Mouse (Mus musculus): ENCODE measurements around the gene Lypla2. TPM values are rescaled to one million over a fixed set of nuclear protein-coding genes. Genes with fewer than 3 reads are reported as not detected.

Lypla2 gene
- polyA plus RNA-seq, 1 experiment from 2014 or later, result 210 TPM

DNA sequence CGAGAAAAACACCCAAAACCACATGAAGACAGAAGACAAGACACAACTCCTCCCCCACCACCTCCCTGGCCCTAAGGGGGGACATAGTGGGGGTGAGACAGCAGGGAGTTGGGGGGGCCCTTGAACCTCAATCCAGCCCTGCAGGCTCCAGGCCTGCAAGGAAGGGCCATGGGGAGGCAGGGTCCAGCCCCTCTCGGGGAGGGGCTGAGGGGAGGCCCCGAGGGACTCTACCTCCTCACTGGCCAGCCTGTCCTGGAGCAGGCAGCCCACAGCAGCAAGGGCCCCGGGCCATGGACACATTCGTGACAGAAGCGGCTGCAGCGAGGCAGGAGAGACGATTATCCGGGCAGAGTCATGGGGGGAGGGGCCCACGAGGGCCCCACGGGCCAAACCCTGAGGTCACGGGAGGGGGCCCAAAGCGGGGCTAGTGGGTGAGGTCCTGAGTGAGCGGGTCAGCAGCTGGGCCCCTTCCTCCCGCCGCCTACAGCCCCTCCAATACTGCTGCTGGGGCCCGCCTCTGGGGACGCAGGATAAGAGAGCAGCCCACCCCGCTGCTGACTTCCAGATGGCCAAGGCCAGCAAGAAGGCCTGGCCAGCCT is 4.1 kb downstream of the Lypla2 start:
- Histone ChIP-seq H3K36me3 (ENCODE audit: control insufficient read depth, insufficient read depth, low read length) (peaks cover 31% of the 10 kb centered on the region), H3K4me1 (ENCODE audit: control insufficient read depth, insufficient read depth, low read length) (peaks cover 18% of the 10 kb centered on the region), H3K9ac (replicated peaks; ENCODE audit: low read depth, low read length) (no peak overlapping the region), H3K27ac (ENCODE audit: low read depth, low read length) (no peak overlapping the region), H3K4me2 (ENCODE audit: low read depth, low read length) (no peak overlapping the region), H3K4me3 (ENCODE audit: low read depth, low read length) (no peak overlapping the region), H3K27me3 (ENCODE audit: control insufficient read depth, insufficient read depth, low read length) (no peaks in the 10 kb centered on the region), H3K9me3 (ENCODE audit: control insufficient read depth, low read length) (no peaks in the 10 kb centered on the region)
- ATAC-seq (ENCODE audit: low read depth), result no peak
- WGBS, result 79% methylated on average over 19 of the region's 19 CpGs

DNA sequence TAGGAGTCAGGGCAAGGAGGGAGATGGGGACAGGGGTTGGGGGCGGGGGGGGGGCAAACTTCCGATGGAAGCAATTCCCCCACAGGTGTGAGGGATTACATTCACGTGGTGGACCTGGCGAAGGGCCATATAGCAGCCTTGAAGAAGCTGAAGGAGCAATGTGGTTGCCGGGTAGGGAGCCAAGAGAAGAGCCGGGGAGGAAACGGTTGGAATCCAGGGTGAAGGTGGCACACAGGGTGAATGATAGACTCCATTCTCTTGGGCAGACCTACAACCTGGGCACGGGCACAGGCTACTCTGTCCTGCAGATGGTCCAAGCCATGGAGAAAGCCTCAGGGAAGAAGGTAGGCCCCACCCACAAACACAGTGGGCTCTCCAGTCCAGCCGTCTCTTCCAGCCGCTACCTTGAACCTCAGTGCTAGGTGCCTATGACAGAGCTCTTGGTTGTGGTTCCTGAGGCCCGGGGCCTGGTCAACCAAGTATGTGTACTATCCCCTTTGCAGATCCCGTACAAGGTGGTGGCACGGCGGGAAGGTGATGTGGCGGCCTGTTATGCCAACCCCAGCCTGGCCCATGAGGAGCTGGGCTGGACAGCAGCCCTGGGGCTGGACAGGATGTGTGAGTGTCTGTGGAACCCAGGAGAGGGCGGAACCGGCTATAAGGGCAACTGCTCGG is 5.2 kb downstream of the Lypla2 start:
- H3K9ac ChIP-seq (replicated peaks; ENCODE audit: low read depth, low read length), result no peak overlapping the region
- H3K4me3 ChIP-seq (ENCODE audit: low read depth, low read length), result no peak overlapping the region
- peaks cover 31% of the 10 kb centered on the region for H3K36me3 ChIP-seq (ENCODE audit: control insufficient read depth, insufficient read depth, low read length)
- 94% methylated on average over 18 of the region's 18 CpGs for WGBS
- no peak overlapping the region for H3K27ac ChIP-seq (ENCODE audit: low read depth, low read length)
- ATAC-seq (ENCODE audit: low read depth), result no peak
- H3K4me2 ChIP-seq (ENCODE audit: low read depth, low read length), result no peak overlapping the region
- no peaks in the 10 kb centered on the region for H3K27me3 ChIP-seq (ENCODE audit: control insufficient read depth, insufficient read depth, low read length)
- H3K9me3 ChIP-seq (ENCODE audit: control insufficient read depth, low read length), result no peaks in the 10 kb centered on the region
- H3K4me1 ChIP-seq (ENCODE audit: control insufficient read depth, insufficient read depth, low read length), result peaks cover 21% of the 10 kb centered on the region

DNA sequence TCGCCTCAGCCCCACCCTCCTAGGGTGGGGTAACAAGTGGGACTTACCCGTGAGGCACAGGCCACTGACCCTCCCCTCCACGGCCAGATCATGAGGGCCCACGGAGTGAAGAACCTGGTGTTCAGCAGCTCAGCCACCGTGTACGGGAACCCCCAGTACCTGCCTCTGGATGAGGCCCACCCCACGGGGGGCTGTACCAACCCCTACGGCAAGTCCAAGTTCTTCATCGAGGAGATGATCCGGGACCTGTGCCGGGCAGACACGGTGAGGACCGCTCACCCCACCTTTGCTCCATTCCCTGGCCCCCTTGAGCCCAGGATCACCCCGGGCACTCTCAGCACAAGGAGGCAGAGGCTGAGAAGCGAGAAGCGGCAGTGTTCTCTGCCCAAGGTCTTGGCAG is 6.1 kb downstream of the Lypla2 start:
- ATAC-seq (ENCODE audit: low read depth), result no peak
- H3K4me2 ChIP-seq (ENCODE audit: low read depth, low read length), result no peak overlapping the region
- H3K27ac ChIP-seq (ENCODE audit: low read depth, low read length), result no peak overlapping the region
- peaks cover 15% of the 10 kb centered on the region for H3K4me1 ChIP-seq (ENCODE audit: control insufficient read depth, insufficient read depth, low read length)
- WGBS, result 92% methylated on average over 16 of the region's 16 CpGs
- H3K9ac ChIP-seq (replicated peaks; ENCODE audit: low read depth, low read length), result no peak overlapping the region
- no peak overlapping the region for H3K4me3 ChIP-seq (ENCODE audit: low read depth, low read length)
- no peaks in the 10 kb centered on the region for H3K9me3 ChIP-seq (ENCODE audit: control insufficient read depth, low read length)
- no peaks in the 10 kb centered on the region for H3K27me3 ChIP-seq (ENCODE audit: control insufficient read depth, insufficient read depth, low read length)
- peaks cover 35% of the 10 kb centered on the region for H3K36me3 ChIP-seq (ENCODE audit: control insufficient read depth, insufficient read depth, low read length)

DNA sequence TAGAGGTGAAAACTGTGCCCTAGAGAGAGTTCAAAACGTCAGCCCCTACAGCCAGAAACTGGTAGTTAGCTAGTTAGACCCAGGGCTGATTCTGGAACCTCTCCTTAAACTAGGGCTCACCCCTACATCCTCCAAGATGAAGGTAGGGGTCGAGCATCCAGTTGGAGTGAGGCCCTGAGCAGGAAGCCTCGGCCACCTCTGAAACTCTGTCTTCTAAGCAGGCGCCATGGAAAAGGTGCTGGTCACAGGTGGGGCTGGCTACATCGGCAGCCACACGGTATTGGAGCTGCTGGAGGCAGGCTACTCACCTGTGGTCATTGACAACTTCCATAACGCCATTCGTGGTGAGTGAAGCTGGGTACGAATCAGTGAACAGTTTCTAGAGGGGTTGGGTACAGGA is 7.3 kb downstream of the Lypla2 start:
- Histone ChIP-seq H3K36me3 (ENCODE audit: control insufficient read depth, insufficient read depth, low read length) (peaks cover 37% of the 10 kb centered on the region), H3K27ac (ENCODE audit: low read depth, low read length) (no peak overlapping the region), H3K27me3 (ENCODE audit: control insufficient read depth, insufficient read depth, low read length) (no peaks in the 10 kb centered on the region), H3K4me2 (ENCODE audit: low read depth, low read length) (no peak overlapping the region), H3K4me3 (ENCODE audit: low read depth, low read length) (no peak overlapping the region; the same call in 1 of the 2 replicates), H3K9me3 (ENCODE audit: control insufficient read depth, low read length) (no peaks in the 10 kb centered on the region), H3K4me1 (ENCODE audit: control insufficient read depth, insufficient read depth, low read length) (peaks cover 14% of the 10 kb centered on the region; the same call in 1 of the 2 replicates), H3K9ac (replicated peaks; ENCODE audit: low read depth, low read length) (no peak overlapping the region)
- no peak for ATAC-seq (ENCODE audit: low read depth)
- WGBS, result 89% methylated on average over 9 of the region's 9 CpGs

DNA sequence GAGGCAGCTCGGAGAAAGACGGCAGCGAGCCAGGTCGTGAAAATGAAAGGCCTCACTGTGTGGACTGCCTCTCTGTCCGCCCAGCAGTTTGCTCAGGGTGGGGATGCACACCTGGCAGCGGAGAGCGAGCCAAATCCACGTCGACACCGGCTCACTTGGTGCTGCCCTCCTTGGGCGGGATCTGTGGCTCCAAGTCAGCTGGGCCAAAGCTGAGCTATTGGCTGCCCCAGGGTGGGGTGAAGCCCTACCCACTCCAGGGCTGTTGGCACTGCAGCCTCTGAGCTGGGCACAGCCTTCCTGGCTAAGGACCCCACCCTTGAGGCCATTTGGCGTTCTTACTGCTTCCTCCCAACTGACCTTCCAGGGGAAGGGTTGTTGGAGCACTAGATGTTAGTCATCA is 8.0 kb downstream of the Lypla2 start:
- H3K27ac ChIP-seq (ENCODE audit: low read depth, low read length), result no peak overlapping the region

DNA sequence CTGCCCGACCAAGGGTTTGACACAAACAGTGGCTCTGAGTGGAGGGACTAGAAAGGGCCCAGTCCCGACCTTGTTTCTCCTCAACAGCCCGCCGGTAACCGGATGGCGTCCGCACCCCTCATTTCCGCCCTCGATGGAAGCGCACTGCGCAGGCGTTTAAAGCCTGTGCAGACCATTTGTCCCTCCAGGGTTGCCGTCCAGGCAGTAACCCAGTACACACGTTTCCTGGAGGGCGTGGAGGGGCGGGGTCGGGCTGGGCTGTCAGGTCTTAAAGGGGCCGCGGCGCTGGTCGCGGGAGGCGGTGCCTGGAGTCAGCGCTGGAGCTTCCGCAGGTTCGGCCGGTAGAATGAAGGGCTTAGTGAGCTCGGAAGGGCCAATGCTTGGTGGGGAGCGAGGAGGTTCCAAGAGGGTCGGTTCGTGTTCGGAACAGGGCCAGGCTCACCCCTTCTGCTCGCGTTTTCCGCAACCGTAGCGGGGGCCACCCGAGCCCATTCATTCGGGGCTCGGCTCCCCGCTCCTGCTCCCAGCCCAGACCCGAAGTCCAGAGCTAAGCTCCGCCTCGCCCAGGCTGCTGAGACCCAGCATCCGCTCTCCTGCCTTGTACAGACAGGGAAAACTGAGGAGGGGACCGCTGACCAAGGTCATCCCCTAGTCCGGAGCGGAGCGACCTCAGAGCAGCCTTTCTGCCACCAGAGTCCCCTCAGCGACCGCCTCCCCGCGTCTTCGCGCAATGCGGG is 8.8 kb downstream of the Lypla2 start, which contains the start of gene Gale:
TSS of gene Gale (plus strand) at position 271 of the 737 bp plus-strand sequence.
- Histone ChIP-seq H3K4me1 (ENCODE audit: control insufficient read depth, insufficient read depth, low read length) (peaks cover 14% of the 10 kb centered on the region; the same call in 1 of the 2 replicates), H3K4me2 (ENCODE audit: low read depth, low read length) (peak within 1 kb of the TSS; percentile 76), H3K27me3 (ENCODE audit: control insufficient read depth, insufficient read depth, low read length) (no peaks in the 10 kb centered on the region), H3K4me3 (ENCODE audit: low read depth, low read length) (peak within 1 kb of the TSS; percentile 49), H3K27ac (ENCODE audit: low read depth, low read length) (peak within 1 kb of the TSS; percentile 88), H3K9me3 (ENCODE audit: control insufficient read depth, low read length) (no peaks in the 10 kb centered on the region), H3K36me3 (ENCODE audit: control insufficient read depth, insufficient read depth, low read length) (peaks cover 25% of the 10 kb centered on the region), H3K9ac (replicated peaks; ENCODE audit: low read depth, low read length) (peak within 1 kb of the TSS; percentile 80)
- peak; percentile 96 for ATAC-seq (ENCODE audit: low read depth)
- WGBS, result under 1% methylated on average over 56 of the region's 56 CpGs

More for the DNA sequence above, 8.0 kb downstream of the Lypla2 start:
- Histone ChIP-seq H3K4me2 (ENCODE audit: low read depth, low read length) (peak overlapping the region; percentile 76), H3K9me3 (ENCODE audit: control insufficient read depth, low read length) (no peaks in the 10 kb centered on the region), H3K36me3 (ENCODE audit: control insufficient read depth, insufficient read depth, low read length) (peaks cover 32% of the 10 kb centered on the region), H3K4me3 (ENCODE audit: low read depth, low read length) (peak overlapping the region; percentile 49), H3K27me3 (ENCODE audit: control insufficient read depth, insufficient read depth, low read length) (no peaks in the 10 kb centered on the region), H3K9ac (replicated peaks; ENCODE audit: low read depth, low read length) (peak overlapping the region; percentile 80), H3K4me1 (ENCODE audit: control insufficient read depth, insufficient read depth, low read length) (peaks cover 14% of the 10 kb centered on the region; the same call in 1 of the 2 replicates)
- WGBS, result 4% methylated on average over 12 of the region's 12 CpGs
- no peak for ATAC-seq (ENCODE audit: low read depth)

DNA sequence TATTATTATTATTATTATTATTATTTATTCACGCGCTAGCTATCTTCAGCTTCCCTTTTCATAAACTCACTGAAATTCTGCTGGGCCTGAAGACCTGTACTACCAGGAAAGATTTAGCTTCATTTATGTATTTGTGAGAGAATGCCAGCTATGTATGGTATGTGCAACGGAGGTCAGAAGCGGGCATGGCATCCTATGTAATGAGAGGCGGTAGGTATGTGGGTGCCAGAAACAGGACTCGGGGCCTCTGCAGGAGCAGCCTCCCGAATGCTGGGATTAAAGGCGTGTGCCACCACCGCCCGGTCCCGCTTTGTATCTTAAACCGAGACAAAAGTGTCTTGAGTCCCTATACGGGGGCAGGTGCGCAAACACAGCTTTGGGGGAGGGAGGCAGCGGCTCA is 9.5 kb downstream of the Lypla2 start:
- H3K4me2 ChIP-seq (ENCODE audit: low read depth, low read length), result peak overlapping the region; percentile 76
- 0 out of 2 replicates have a peak, but pooled peaks have one; percentile 5 for ATAC-seq (ENCODE audit: low read depth)
- H3K27ac ChIP-seq (ENCODE audit: low read depth, low read length), result peak overlapping the region; percentile 88
- WGBS, result 7% methylated on average over 15 of the region's 15 CpGs
- H3K4me1 ChIP-seq (ENCODE audit: control insufficient read depth, insufficient read depth, low read length), result peaks cover 14% of the 10 kb centered on the region; the same call in 1 of the 2 replicates
- H3K36me3 ChIP-seq (ENCODE audit: control insufficient read depth, insufficient read depth, low read length), result peaks cover 18% of the 10 kb centered on the region; the same call in 1 of the 2 replicates
- peak overlapping the region; percentile 49 for H3K4me3 ChIP-seq (ENCODE audit: low read depth, low read length)
- H3K9ac ChIP-seq (replicated peaks; ENCODE audit: low read depth, low read length), result peak overlapping the region; percentile 80
- no peaks in the 10 kb centered on the region for H3K9me3 ChIP-seq (ENCODE audit: control insufficient read depth, low read length)
- no peaks in the 10 kb centered on the region for H3K27me3 ChIP-seq (ENCODE audit: control insufficient read depth, insufficient read depth, low read length)

DNA sequence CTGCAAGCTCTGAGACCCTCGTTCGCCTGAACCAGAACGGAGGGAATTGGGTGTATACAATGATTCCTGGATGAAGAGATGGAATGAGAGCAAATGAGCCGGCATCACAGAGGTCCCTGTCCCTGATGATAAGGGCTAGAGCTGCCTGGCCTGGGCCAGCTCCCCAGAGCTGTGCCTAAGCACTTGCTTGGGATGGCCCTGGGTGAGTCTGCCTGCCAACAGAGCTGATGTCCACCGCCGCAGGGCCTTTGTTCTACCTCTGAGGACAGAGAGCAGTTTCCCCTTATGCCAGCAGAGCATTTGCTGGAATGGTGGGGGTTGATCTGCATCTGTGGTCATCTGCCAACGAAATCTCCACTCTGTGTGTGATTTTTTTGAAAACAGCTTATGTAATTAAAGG is 10.2 kb downstream of the Lypla2 start:
- no peak overlapping the region for H3K9ac ChIP-seq (replicated peaks; ENCODE audit: low read depth, low read length)
- H3K27me3 ChIP-seq (ENCODE audit: control insufficient read depth, insufficient read depth, low read length), result no peaks in the 10 kb centered on the region
- H3K36me3 ChIP-seq (ENCODE audit: control insufficient read depth, insufficient read depth, low read length), result peaks cover 14% of the 10 kb centered on the region; the same call in 1 of the 2 replicates
- H3K4me2 ChIP-seq (ENCODE audit: low read depth, low read length), result no peak overlapping the region
- whole genome bisulfite sequencing, result 91% methylated on average over 7 of the region's 7 CpGs
- ATAC-seq (ENCODE audit: low read depth), result no peak
- no peak overlapping the region for H3K27ac ChIP-seq (ENCODE audit: low read depth, low read length)
- no peak overlapping the region for H3K4me3 ChIP-seq (ENCODE audit: low read depth, low read length)
- H3K9me3 ChIP-seq (ENCODE audit: control insufficient read depth, low read length), result no peaks in the 10 kb centered on the region
- H3K4me1 ChIP-seq (ENCODE audit: control insufficient read depth, insufficient read depth, low read length), result peaks cover 14% of the 10 kb centered on the region; the same call in 1 of the 2 replicates
